Mouse (Mus musculus): ENCODE data around the gene Pwwp2b.

The Pwwp2b gene

DNA sequence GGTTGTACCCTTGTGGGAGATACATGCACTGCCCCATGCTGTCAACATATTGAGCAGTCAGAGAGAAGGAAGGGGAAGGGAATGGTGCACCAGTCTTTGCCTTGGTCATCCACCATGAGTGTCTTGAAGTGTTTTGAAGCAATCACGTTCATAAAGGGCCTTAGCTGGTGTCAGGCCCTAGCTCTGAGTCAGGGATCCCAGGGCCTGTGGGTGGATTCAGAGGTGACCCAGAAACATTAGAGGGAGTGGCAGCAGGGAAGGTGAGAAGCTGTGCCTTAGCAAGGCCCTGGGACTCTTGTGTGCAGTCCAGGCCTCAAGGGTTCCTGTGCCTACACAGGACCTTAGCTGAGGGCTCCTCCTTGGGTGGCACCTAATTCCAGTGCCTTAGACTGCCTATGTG lies 24.2 kb upstream of the Pwwp2b start:
- no peak for DNase-seq (ENCODE audit: low spot score in 2 of 2)

DNA sequence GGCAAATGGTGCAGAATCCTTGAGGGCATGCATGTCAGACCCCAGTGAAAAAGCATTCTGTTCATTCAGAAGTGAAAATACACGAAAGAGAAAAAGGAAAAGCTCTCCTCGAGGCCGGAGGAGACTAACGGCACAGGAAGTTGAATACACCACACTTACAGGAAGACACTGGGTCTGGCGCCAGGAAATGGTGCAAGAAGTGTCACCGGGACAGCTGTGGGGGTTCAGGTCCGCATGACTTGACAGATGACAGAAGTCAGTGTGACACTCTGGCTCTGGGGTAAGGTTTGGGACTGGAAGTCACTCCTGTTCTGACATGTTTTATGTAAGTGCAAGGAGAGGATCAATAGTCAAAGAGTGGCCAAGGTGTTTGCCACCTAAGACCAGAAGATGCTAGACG lies 23.6 kb upstream of the Pwwp2b start:
- peak in 1 of 2 experiments; percentile 48 for DNase-seq (ENCODE audit: low spot score in 2 of 2)

DNA sequence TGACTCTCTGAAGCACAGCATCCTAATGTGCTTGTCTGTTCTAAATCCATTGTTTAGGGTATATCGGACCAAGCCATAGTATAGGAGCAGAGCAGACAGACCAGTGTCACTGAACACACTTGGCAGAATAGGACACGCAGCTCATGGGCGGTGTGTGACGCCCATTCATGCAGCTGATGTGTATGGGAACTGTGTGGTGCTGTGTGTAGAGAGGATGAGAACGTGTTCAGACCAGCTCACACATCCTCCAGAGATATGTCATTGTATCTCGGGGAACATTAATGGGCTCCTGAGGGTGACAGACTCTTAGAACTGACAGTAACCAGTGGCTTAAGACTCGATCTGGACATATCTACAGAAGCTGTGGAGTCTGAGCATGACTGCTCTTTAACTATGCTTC lies 21.9 kb upstream of the Pwwp2b start:
- DNase-seq (ENCODE audit: low spot score in 2 of 2), result no peak

DNA sequence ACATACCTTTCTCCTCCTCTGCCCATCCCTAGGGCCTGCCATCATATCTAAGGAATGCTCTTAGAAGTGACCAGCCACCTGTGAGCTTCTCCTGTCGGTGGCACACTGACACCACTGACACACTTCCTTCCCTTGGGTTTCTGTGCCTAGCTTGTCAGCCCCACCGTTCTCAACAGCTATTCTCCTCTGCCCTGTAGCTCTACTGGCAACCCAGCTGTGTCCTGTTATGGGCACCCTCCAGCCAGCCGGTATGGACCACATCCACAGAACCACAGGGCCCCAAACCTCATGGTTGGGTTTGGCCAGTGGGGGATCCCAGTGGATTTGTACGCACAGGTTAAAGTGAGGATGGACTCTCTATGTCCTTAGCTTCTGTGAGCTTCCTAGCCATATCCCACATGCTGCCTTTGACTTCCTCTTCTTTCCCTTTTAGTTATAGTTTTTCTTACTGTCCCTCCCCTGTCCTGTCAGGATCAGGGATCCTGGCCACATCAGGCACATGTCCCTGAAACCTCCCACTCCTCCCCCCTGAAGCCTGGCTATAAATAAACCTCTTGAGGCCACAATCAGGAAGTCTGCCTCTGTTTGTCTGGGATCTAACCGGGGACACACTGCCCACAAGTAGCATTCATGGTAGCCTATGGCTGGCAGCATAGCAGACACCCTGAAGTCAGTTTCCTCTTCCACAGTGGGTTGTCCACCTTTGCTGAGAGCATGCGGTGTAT lies 19.7 kb upstream of the Pwwp2b start:
- no peak for DNase-seq (ENCODE audit: low spot score in 2 of 2)

DNA sequence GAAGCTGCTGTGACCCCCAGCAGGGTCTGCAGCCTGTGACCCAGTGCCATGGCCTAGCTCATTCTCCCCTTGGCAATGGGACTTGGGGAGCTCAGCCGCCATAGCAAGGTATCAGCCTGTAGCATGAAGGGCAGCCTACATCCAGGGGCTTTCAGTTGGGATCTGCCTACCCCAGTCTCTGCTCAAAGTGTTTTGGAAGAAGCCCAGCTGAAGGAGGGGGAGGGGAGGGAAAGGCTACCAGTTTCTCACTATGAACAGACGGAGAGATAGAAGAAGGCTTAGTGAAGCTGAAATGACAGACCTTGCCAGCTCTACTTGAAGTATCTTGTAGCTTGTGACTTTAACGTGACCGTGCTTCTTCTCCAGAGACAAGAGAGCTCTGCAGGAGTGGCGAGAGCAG lies 18.4 kb upstream of the Pwwp2b start:
- no peak for DNase-seq (ENCODE audit: low spot score in 2 of 2)

DNA sequence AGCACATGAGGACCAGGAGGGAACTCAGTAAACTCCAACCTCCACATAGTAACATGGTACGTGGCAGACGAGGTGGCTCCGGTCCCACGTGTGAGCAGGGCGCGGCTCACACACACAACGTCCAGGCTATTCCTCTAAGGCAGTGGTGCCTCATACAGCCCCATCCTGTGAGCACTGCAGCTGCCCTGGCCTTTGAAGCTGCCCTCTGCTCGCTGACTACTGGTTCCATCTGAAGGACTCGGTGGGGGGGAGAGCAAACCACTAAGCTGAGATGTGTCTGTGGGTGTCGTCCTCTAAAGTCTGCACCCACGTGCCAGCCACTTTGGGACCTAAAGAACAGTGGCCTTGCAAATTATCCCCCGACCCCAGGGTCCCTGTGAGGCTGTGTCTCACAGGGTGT lies 18.0 kb upstream of the Pwwp2b start:
- DNase-seq (ENCODE audit: low spot score in 2 of 2), result no peak

DNA sequence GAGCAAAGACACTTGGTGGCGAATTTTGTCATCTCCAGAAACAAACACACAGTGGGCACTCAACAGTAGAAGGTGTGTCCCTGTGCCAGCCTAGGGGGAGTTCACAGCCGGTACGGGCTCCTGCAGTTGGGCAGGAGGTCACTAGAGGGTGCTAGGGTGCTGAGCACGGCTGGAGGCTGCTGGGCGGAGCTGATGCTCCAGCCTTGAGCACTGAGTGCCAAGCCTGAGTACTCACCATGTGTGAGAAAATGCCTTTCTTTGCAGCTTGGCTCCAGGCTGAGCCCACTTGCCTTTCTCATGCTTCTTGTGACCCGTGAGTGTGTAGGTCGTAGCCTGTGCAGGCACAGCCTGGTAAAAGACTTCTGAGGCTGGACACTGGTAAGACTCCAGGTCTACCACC lies 14.6 kb upstream of the Pwwp2b start:
- peak; percentile 61 to 87 for DNase-seq (ENCODE audit: low spot score in 2 of 2)

DNA sequence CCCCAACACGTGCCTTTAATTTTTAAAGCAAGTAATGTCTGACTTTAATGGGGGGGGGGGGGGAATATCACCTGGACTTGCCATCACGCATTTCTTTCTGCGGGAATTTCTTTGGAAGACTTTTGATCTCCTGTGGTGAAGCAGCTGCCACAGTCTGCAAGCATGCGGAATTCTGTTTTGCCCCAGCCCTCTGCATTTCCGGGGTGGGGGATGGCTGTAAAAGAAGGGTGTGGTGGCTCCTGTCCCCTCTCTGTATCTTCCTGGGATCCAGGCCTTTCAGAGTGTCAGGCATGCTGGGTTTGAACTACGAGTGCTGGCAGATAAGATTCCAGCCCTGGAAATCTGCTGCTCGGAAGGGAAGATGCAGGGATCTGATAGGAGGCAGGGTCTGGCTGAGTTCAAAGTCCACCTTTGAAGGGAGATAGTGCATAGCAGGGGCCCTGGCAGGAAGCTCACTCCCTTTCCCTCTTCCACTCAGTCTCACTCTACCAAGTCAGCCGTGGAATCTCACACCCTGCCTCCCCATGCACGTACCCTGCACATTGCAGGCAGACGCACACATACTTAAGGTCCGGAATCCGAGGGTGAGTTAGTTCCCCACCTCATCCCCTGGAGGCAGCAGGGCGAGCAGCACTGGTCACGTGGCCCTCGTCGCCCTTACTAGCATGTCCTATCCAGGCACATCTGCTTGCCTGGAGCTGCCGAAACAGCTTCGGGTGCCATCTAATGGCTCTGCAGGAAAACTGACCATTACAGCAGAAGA lies 13.7 kb upstream of the Pwwp2b start:
- peak in 1 of 2 experiments; percentile 37 for DNase-seq (ENCODE audit: low spot score in 2 of 2)

DNA sequence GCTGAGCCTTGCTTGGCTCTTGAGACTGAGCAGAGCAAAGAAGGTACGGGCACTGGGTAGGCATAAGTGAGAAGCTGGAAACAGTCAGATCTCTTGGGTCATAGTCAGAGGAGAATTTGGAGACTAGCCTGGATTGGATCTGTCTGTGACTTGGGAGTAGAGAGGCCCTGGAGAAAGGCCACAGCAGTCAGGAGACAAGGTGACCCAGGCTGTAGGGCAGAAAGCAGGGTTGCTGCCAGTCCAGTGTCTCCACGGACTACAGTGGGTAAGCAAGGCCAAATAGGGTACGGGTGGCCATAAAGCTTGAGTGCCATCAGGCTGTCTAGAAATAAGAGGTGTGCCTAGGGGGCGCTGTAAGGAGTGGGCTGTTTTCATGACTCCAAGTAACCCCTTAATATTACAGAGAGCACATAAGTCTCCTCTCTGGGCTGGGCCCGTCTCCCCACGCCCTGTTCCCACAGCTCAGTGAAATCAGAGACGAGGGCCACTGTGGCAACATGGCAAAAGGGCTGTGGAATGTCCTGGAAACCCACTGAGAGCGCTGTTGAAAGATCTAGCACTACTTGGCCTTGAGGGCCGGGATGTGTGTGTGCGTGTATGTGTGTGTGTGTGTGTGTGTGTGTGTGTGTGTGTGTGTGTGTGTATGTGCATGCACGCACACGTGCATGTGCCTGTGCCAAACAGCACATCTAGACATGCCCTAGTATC lies 12.5 kb upstream of the Pwwp2b start:
- peak in 1 of 2 experiments; percentile 35 for DNase-seq (ENCODE audit: low spot score in 2 of 2)

DNA sequence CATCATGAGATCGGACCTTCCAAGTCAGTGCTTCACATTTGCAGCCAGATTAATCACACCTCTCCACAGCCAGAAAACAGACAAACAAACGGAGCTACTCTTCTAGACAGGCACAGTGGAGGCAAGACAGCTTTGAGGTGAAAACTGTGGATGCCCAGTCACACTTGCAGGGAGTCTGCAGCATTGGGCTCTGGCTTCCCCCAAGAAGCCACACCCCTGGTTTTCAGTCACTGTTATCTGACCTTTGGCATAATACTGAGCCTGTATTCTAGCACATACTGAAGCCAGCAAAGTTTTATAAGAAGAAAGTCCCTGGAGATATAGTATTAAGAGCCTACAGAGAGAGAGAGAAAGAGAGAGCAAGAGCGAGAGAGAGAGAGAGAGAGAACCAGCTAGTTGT lies 8.8 kb upstream of the Pwwp2b start:
- no peak for DNase-seq (ENCODE audit: low spot score in 2 of 2)

DNA sequence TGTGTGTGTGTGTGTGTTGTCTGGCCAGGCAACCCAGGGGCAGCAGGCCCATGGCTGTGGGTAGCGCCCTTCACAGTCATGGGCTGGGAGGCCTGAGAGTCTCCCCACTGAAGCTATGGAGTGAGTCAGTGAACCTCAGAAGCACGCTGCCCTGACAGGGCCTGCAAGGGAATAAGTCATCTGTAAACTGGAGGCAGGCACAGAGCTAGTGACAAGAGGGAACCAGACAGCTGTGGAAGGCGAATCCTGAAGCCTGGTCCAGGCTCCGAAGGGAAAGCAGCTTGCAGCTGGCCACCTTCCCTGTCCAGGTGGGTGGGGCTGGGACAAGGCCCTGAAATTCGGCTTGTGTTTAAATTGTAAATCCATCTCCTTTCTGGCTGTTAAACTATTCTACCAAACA lies 2.2 kb upstream of the Pwwp2b start:
- no peak for DNase-seq (ENCODE audit: low spot score in 2 of 2)

DNA sequence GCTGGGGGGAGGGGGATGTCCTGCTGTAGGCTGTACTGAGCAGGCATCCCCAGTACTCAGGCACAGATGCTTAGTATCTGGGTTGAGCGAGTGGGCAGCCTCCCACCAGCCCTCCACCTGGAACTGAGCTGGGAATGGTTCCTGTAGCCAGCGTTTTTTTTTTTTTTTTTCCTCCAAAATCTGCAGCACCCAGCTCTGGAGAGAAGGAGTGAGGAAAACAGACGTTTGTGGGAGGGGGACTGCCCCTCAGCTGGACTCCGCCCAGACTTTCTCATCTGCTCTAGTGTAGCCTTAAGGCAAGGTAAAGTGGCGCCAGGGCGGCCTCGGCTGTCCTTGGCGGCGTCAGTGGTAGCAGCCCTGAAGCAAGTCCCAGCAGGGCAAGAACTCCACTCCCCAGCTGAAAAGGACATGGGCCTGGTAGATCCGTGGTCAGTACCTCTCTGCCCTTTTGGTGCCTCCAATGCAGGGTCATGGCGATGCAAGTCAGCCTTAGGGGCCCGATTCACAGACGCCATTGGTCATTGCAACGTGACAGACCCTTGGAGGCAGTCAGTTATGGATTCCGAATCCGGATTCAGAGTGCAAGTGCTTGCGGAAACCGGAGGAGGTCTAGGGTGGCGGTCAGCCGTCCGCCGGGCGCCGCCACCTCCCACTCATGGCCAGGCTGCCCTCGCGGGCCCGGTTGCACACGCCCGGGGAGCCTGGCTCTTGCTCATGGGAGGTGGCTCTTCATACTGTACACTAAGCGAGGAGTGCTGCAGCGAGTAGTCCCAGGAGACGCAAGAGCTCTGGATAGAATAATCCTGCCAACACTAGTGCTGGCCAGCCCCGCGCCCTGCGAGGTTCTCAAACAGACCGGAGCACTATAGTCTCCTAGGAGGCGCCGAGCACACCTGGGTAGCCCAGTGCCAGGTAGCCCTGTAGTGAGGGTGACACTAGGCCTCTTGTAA lies 1.1 kb upstream of the Pwwp2b start:
- DNase-seq (ENCODE audit: low spot score in 2 of 2), result no peak

DNA sequence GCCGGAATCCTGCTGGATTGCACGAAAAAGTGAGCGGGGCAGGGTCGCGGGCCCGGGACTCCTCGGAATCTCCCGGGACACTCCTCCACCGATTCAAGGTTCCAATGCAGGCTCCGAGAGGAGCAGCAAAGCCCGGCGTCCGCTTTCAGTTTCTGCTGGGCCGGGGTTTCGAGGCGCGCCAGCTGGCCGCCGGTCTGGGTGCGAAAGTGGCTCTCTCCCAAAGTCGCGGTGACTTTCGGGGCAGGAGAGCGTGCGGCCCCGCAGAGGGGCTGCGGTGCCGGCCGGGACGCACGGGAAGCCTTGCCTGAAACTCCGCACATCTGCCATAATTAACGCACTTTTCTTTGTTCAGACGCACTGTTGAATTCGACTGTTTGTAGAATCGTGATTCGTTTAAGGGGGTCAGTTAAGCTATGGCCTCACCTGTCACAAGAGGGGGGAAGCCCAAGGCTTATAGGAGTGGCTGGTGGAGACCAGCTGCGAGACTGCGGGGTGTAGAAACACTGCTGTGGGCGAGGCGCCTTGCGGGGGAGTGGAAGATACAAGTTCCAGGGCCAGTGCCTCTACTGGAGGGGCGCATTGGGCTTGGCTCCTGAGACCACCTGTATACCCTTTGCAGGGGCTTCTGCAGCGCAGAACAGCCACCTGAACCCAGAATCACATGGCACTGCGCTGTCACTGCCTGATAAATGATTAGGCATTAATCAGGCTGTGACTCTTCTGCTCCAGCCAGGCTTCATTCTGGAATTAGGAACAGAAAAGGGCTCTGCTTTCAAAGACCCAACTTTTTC lies 528 bp downstream of the Pwwp2b start:
- DNase-seq (ENCODE audit: low spot score in 2 of 2), result peak; percentile 25 to 43

DNA sequence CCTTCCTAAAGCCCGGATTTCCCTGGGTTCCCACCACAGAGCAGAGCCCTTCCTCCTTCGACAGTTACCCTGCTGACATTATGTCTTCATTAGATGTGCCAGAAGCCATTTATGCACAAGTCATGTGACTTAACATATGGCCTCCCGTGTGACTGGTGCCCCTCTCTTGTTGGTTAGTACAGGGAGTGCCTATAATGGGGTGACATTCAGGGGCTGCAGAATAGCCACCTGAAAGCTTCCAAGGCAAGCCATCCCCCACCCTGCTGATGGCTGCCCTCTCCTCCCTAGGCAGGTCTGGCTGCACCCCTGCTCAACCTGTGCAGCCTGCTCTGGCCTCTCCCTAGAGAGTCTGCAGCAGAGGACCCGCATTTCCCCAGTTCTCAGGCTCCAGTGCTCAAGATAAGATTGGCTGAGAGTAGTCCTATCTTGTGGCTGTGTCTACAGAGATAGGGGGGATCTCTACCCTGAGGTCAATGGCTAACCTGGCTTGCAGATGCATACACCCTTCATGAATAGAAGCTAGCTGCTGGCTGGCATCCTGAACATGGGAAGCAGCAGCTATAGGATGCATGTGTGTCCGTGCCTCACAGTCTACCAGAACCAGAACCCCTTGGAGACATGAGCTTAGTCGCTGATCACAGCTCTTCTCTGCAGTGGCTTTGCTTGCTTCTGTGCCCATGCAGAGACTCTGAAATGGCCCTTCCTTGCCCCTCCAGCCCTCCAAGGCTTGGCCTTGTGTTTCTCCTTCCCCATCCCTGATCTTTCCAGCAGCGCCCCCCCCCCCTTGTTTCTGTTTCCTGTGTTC lies 1.3 kb downstream of the Pwwp2b start:
- no peak for DNase-seq (ENCODE audit: low spot score in 2 of 2)

DNA sequence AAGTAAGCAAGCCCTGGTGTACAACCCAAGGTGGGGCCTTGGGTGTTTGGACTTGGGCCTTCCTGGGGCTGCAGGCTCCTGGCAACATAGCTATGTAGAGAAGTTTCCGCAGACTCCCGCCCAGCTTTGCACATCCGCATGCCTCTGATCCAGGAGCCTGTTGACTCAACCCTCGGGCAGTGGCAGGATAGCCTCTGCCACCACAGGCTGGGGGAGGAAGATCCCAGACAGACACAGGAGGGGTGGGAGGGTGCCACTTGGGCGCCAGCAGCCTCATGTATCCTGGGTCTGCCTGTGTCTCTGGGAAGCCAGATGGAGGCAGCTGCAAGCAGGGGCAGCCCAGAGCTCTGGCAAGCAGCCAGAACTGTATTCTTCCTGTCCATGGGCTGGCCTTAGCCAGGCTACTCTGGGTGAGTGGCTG lies 3.6 kb downstream of the Pwwp2b start:
- no peak for DNase-seq (ENCODE audit: low spot score in 2 of 2)

DNA sequence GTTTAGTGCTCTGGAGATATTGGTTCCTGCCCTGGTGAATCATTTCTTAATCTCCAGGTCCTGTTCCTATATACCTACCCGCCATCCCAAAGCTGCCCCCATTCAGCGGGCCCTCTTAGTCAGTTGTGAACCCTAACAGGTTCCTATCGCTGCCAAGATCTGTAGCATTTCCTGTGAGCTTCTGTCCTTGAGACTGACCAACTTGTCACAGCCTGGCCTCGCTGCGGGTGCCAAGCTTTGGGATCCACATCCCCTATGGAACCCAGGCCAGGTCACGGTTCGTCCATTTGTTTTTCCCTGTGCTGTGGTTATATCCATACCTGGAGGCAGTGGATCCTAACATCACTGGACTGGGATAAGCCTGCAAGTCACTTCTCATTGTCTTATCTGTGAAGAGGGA lies 4.3 kb downstream of the Pwwp2b start:
- DNase-seq (ENCODE audit: low spot score in 2 of 2), result no peak

DNA sequence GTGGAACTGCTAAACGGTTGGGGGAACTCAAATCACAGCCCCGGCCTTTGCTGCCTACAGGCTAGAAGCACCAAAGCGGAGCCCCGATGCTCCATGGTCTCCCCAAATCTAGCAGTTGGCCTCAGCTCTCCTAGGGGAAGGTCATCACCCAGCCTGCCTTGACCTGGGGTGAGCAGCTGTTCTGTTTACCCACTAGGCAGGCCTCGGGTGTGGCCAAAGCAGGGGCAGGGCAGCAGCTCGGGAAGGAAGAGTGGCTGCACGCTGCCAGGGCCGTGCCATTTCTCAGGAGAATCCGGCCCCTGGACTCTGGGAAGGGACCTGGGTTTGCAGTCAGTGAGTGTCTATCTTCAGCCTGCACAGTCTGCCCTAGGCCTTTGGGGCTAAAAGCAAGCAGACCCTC lies 4.7 kb downstream of the Pwwp2b start:
- DNase-seq (ENCODE audit: low spot score in 2 of 2), result no peak

DNA sequence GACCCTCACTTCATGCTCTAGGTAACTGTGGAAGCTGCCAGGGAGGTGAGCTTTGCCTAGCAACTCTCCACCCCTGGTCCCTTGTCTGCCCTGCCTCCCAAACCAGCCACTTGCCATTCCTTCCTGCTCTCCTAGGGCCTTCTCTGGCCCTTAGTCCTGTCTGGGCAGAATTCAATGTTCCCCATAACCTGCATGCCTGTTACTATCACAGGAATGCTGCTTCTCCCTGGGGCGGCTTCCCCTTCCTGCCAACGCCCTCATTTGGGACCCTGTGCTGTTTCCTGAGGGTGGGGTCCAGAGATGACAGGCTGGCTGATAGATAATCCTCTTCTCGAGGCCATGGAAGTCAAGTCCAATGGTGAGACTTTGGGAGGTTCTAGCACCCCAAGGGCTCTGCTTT lies 5.2 kb downstream of the Pwwp2b start:
- DNase-seq (ENCODE audit: low spot score in 2 of 2), result no peak

DNA sequence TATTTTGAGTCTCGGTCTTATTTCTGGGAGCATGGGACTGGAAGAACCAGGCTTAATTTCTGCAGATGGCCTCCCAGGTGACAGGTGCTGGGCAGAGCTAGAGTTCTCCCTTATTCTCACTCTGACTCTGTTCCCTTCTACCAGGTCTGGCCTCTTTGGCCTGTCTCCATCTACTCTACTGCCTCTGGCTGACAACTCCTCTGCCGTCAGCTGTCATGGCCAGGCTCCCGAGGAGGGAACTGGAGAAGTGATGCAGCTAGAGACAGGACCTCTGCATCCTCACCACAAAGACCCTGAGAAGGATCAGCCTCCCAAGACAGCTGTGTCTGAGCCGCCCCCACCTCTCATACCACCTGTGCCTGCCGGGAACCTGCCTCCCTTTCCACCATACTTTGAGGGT lies 6.3 kb downstream of the Pwwp2b start:
- no peak for DNase-seq (ENCODE audit: low spot score in 2 of 2)

All from spleen, postnatal 10 days (tissue).